In the genomic region with DNA sequence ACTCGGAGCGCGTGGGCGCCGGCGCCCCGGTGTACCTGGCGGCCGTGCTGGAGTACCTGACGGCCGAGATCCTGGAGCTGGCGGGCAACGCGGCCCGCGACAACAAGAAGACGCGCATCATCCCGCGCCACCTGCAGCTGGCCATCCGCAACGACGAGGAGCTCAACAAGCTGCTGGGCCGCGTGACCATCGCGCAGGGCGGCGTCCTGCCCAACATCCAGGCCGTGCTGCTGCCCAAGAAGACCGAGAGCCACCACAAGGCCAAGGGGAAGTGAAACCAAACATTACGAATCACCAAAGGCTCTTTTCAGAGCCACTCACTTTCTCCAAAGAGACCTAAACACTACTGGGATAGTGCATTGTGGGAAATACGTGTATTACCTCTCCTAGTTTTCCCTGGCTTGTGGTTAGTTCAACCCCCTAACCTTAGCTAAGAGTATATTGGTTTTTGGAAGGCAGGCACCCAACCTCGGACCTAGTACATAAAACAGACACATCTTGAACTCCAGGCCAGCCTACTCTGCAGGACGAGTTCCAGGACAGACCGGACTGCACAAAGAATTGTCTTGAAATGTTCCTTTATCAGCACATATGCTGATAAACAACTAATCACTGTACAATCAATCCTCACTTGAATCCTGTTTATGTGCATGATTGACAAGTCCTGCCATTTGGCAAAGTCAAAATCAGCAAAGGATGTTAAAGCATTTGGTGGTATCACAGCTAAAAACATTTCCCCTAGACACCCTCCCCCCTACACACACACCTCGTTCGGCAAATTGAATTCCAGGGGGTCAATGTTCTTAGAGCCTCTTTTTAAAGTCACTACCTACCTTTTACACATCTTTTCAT, we compare ENCODE assay signal across 8 mouse cellular contexts. TPM values are rescaled to one million over a fixed set of nuclear protein-coding genes. Genes with fewer than 3 reads are reported as not detected.
DNase-seq lines count a peak whose midpoint lies in the region; ATAC-seq and TF ChIP-seq lines count a peak whose summit lies in the region.
"Not testable (repeated sequence)": the region's sequence is repeated elsewhere in the genome, so short reads cannot be mapped to it uniquely, and the experiment has no call there.

No protein-coding gene starts in this region.

- WGBS in bone marrow, adult 2 months: 0% methylated on average over 14 of the region's 38 CpGs
- under 1% methylated on average over 14 of the region's 38 CpGs for WGBS in heart, embryonic 12.5 days
- under 1% methylated on average over 9 of the region's 38 CpGs for WGBS in liver, embryonic 13.5 days (ENCODE audit: insufficient replicate concordance)
- WGBS in midbrain, embryonic 15.5 days: 0% methylated on average over 16 of the region's 38 CpGs

- H3K27me3 ChIP-seq in heart, embryonic 12.5 days (replicated peaks); liver, embryonic 13.5 days; midbrain, embryonic 15.5 days (replicated peaks): not testable (repeated sequence)

- TF ChIP-seq POLR2A in bone marrow, adult 2 months (IDR thresholded peaks at IDR 0.05; ENCODE audit: borderline replicate concordance, control insufficient read depth, low read depth, low read length): peak; percentile 58; the same call in 1 of the 2 replicates
- peak; percentile 81 for TF ChIP-seq POLR2A in embryonic fibroblast, embryonic 13.5 days (IDR thresholded peaks at IDR 0.05; ENCODE audit: low read depth, low read length)

- peak overlapping the region; percentile 90 for H3K4me2 ChIP-seq in heart, embryonic 12.5 days
- peak overlapping the region; percentile 86 for H3K4me2 ChIP-seq in liver, embryonic 13.5 days
- H3K4me2 ChIP-seq in midbrain, embryonic 15.5 days: peak overlapping the region; percentile 78

- H3K36me3 ChIP-seq in heart, embryonic 12.5 days; liver, embryonic 13.5 days; midbrain, embryonic 15.5 days (replicated peaks): not testable (repeated sequence)

- not testable (repeated sequence) for H3K9me3 ChIP-seq in heart, embryonic 12.5 days (replicated peaks); liver, embryonic 13.5 days (replicated peaks); midbrain, embryonic 15.5 days

- peak overlapping the region; percentile 97 for H3K27ac ChIP-seq in bone marrow, adult 2 months (ENCODE audit: control insufficient read depth, insufficient read depth, low read depth, low read length, poor library complexity)
- H3K27ac ChIP-seq in embryonic fibroblast, embryonic 13.5 days (ENCODE audit: insufficient read depth, low read length): peak overlapping the region; percentile 54
- peak overlapping the region; percentile 96 for H3K27ac ChIP-seq in heart, embryonic 12.5 days (ENCODE audit: poor library complexity, severe bottlenecking)
- peak overlapping the region; percentile 99 for H3K27ac ChIP-seq in liver, embryonic 13.5 days
- H3K27ac ChIP-seq in midbrain, embryonic 15.5 days: peak overlapping the region; percentile 91

- peak; percentile 22 for ATAC-seq in heart, embryonic 12.5 days (ENCODE audit: insufficient number of reproducible peaks, low FRiP score)
- peak; percentile 4 for ATAC-seq in liver, embryonic 13.5 days (ENCODE audit: low read depth)
- ATAC-seq in midbrain, embryonic 15.5 days (replicated peaks): peak; percentile 4; the same call in 1 of the 2 replicates

- TF ChIP-seq CTCF in bone marrow, adult 2 months (IDR thresholded peaks at IDR 0.05; ENCODE audit: control insufficient read depth, insufficient read depth, low read length); embryonic fibroblast, embryonic 13.5 days (IDR thresholded peaks at IDR 0.05; ENCODE audit: borderline replicate concordance, insufficient read depth, low read length): not testable (repeated sequence)

- H3K4me3 ChIP-seq in bone marrow, adult 2 months (replicated peaks; ENCODE audit: control insufficient read depth, low read depth, low read length): peak overlapping the region; percentile 82
- H3K4me3 ChIP-seq in embryonic fibroblast, embryonic 13.5 days (ENCODE audit: insufficient read depth, low read length): peak overlapping the region; percentile 37
- peak overlapping the region; percentile 52 for H3K4me3 ChIP-seq in heart, embryonic 12.5 days
- peak overlapping the region; percentile 59 for H3K4me3 ChIP-seq in liver, embryonic 13.5 days (replicated peaks)
- H3K4me3 ChIP-seq in midbrain, embryonic 15.5 days: peak overlapping the region; percentile 44

- peak overlapping the region; percentile 82 for H3K9ac ChIP-seq in heart, embryonic 12.5 days
- peak overlapping the region; percentile 82 for H3K9ac ChIP-seq in liver, embryonic 13.5 days
- H3K9ac ChIP-seq in midbrain, embryonic 15.5 days: peak overlapping the region; percentile 52

- peak; percentile 73 to 75 for DNase-seq in B cell, adult 2 months
- DNase-seq in kidney, adult 18-20 months: peak; percentile 8
- peak; percentile 60 for DNase-seq in liver, embryonic 13.5 days
- peak; percentile 42 to 74 for DNase-seq in spleen, postnatal 4 days (ENCODE audit: low spot score in 2 of 2)

- not testable (repeated sequence) for H3K4me1 ChIP-seq in bone marrow, adult 2 months (ENCODE audit: control insufficient read depth, insufficient read depth, low read length)
- H3K4me1 ChIP-seq in embryonic fibroblast, embryonic 13.5 days (ENCODE audit: control insufficient read depth, insufficient read depth, low read length): peaks cover 13% of the 10 kb centered on the region; the same call in 1 of the 2 replicates
- H3K4me1 ChIP-seq in heart, embryonic 12.5 days (replicated peaks): peaks cover 23% of the 10 kb centered on the region
- H3K4me1 ChIP-seq in liver, embryonic 13.5 days (replicated peaks): peaks cover 57% of the 10 kb centered on the region
- peaks cover 30% of the 10 kb centered on the region for H3K4me1 ChIP-seq in midbrain, embryonic 15.5 days

RNA-seq across cellular contexts. Expression of a gene that starts 0.5 kb away (rescaled TPM):
- 19.2 and 21.1 TPM in 2 replicates for polyA plus RNA-seq in bone marrow, adult 2 months (2011; ENCODE audit: insufficient read depth, insufficient read length, low replicate concordance, missing spikeins)
- 5.0 TPM in 1 of 2 replicates, not detected in the other for polyA plus RNA-seq in embryonic fibroblast, embryonic 13.5 days (2011; ENCODE audit: insufficient read length, low read depth, missing spikeins)
- polyA plus RNA-seq in heart, embryonic 12.5 days (2016; fragmentation: Nextera tagmentation; extraction: Ambion mirVana): 5.4 and 6.6 TPM in 2 replicates
- 15.6 and 39.6 TPM in 2 replicates for polyA plus RNA-seq in liver, embryonic 13.5 days (2015; fragmentation: Nextera tagmentation; extraction: Ambion mirVana)
- 3.9 and 10.3 TPM in 2 replicates for polyA plus RNA-seq in midbrain, embryonic 15.5 days (2015; fragmentation: Nextera tagmentation; extraction: Ambion mirVana)

RNA-seq across cellular contexts. Expression of a gene that starts 0.7 kb away (rescaled TPM):
- 49.7 and 178 TPM in 2 replicates for polyA plus RNA-seq in bone marrow, adult 2 months (2011; ENCODE audit: insufficient read depth, insufficient read length, low replicate concordance, missing spikeins)
- 3.4 TPM in 1 of 2 replicates, not detected in the other for polyA plus RNA-seq in embryonic fibroblast, embryonic 13.5 days (2011; ENCODE audit: insufficient read length, low read depth, missing spikeins)
- polyA plus RNA-seq in heart, embryonic 12.5 days (2016; fragmentation: Nextera tagmentation; extraction: Ambion mirVana): 2.0 TPM in 2 replicates
- polyA plus RNA-seq in liver, embryonic 13.5 days (2015; fragmentation: Nextera tagmentation; extraction: Ambion mirVana): 5.8 and 11.7 TPM in 2 replicates
- 1.1 TPM in 1 of 2 replicates, not detected in the other for polyA plus RNA-seq in midbrain, embryonic 15.5 days (2015; fragmentation: Nextera tagmentation; extraction: Ambion mirVana)

RNA-seq across cellular contexts. Expression of a gene that starts 0.8 kb away (rescaled TPM):
- 28.9 and 65.7 TPM in 2 replicates for polyA plus RNA-seq in bone marrow, adult 2 months (2011; ENCODE audit: insufficient read depth, insufficient read length, low replicate concordance, missing spikeins)
- 3.5 TPM in 1 of 2 replicates, not detected in the other for polyA plus RNA-seq in embryonic fibroblast, embryonic 13.5 days (2011; ENCODE audit: insufficient read length, low read depth, missing spikeins)
- 0.91 TPM in 1 of 2 replicates, not detected in the other for polyA plus RNA-seq in heart, embryonic 12.5 days (2016; fragmentation: Nextera tagmentation; extraction: Ambion mirVana)
- polyA plus RNA-seq in liver, embryonic 13.5 days (2015; fragmentation: Nextera tagmentation; extraction: Ambion mirVana): 1.8 and 3.0 TPM in 2 replicates
- 0.59 TPM in 1 of 2 replicates, not detected in the other for polyA plus RNA-seq in midbrain, embryonic 15.5 days (2015; fragmentation: Nextera tagmentation; extraction: Ambion mirVana)

RNA-seq across cellular contexts. Expression of a gene that starts 5.1 kb away (rescaled TPM):
- polyA plus RNA-seq in bone marrow, adult 2 months (2011; ENCODE audit: insufficient read depth, insufficient read length, low replicate concordance, missing spikeins): 19.6 and 68.6 TPM in 2 replicates
- 5.5 and 9.1 TPM in 2 replicates for polyA plus RNA-seq in embryonic fibroblast, embryonic 13.5 days (2011; ENCODE audit: insufficient read length, low read depth, missing spikeins)
- polyA plus RNA-seq in heart, embryonic 12.5 days (2016; fragmentation: Nextera tagmentation; extraction: Ambion mirVana): 1.4 and 2.5 TPM in 2 replicates
- 4.3 and 8.6 TPM in 2 replicates for polyA plus RNA-seq in liver, embryonic 13.5 days (2015; fragmentation: Nextera tagmentation; extraction: Ambion mirVana)
- polyA plus RNA-seq in midbrain, embryonic 15.5 days (2015; fragmentation: Nextera tagmentation; extraction: Ambion mirVana): 0.39 and 1.7 TPM in 2 replicates

RNA-seq across cellular contexts. Expression of a gene that starts 18.1 kb away (rescaled TPM):
- 47.4 and 58.6 TPM in 2 replicates for polyA plus RNA-seq in bone marrow, adult 2 months (2011; ENCODE audit: insufficient read depth, insufficient read length, low replicate concordance, missing spikeins)
- polyA plus RNA-seq in embryonic fibroblast, embryonic 13.5 days (2011; ENCODE audit: insufficient read length, low read depth, missing spikeins): 2.6 and 4.1 TPM in 2 replicates
- polyA plus RNA-seq in heart, embryonic 12.5 days (2016; fragmentation: Nextera tagmentation; extraction: Ambion mirVana): 0.31 and 0.68 TPM in 2 replicates
- 0.41 and 0.81 TPM in 2 replicates for polyA plus RNA-seq in liver, embryonic 13.5 days (2015; fragmentation: Nextera tagmentation; extraction: Ambion mirVana)
- 0.93 TPM in 1 of 2 replicates, not detected in the other for polyA plus RNA-seq in midbrain, embryonic 15.5 days (2015; fragmentation: Nextera tagmentation; extraction: Ambion mirVana)

Comparison
In these comparisons a context has a peak if more than half of its experiments do, and no peak if none do; other contexts are left out.
1. Peak in every context shown above with its lines: DNase-seq, ATAC-seq, H3K4me3 ChIP-seq and H3K27ac ChIP-seq.
2. DNase-seq: peak in every context shown above with its lines; median percentile 74 in B cell, adult 2 months; 60 in liver, embryonic 13.5 days; 58 in spleen, postnatal 4 days; 8 in kidney, adult 18-20 months.